Mouse (Mus musculus) midbrain, embryonic 13.5 days (tissue): ENCODE results near the gene Cradd. TPM values are rescaled to one million over a fixed set of nuclear protein-coding genes. Genes with fewer than 3 reads are reported as not detected.

ENCODE experiments used
- ATAC-seq: fragments of 200-750 bp; cut with Nextera tagmentation; 2 replicates; pipeline ENCODE4 v1.8.0; 2017; ENCODE audit warnings: mild to moderate bottlenecking, moderate TSS enrichment, moderate library complexity
- H3K27ac ChIP-seq: fragments of 300-500 bp; sonication (generic); 2 replicates; pipeline ENCODE4 v1.5.1; 2015; ENCODE audit warnings: inconsistent platforms, mild to moderate bottlenecking, moderate library complexity
- H3K27me3 ChIP-seq: fragments of 300-500 bp; sonication (generic); 2 replicates; pipeline ENCODE4 v1.6.1; 2015; ENCODE audit warnings: mild to moderate bottlenecking, inconsistent platforms
- H3K36me3 ChIP-seq: fragments of 300-500 bp; sonication (generic); 2 replicates; pipeline ENCODE4 v1.6.1; 2015; ENCODE audit warnings: mild to moderate bottlenecking, inconsistent platforms
- H3K4me1 ChIP-seq: fragments of 300-500 bp; sonication (generic); replicated peaks from 2 replicates; pipeline ENCODE4 v1.6.1; 2015; ENCODE audit warnings: inconsistent platforms
- H3K4me2 ChIP-seq: fragments of 300-500 bp; sonication (generic); replicated peaks from 2 replicates; pipeline ENCODE4 v1.6.1; 2015; ENCODE audit warnings: moderate library complexity, mild to moderate bottlenecking, inconsistent platforms
- H3K4me3 ChIP-seq: fragments of 300-500 bp; sonication (generic); replicated peaks from 2 replicates; pipeline ENCODE4 v1.5.1; 2015; ENCODE audit warnings: mild to moderate bottlenecking, inconsistent platforms
- H3K9ac ChIP-seq: fragments of 300-500 bp; sonication (generic); replicated peaks from 2 replicates; pipeline ENCODE4 v1.6.1; 2015; ENCODE audit warnings: mild to moderate bottlenecking, inconsistent platforms
- H3K9me3 ChIP-seq: fragments of 300-500 bp; sonication (generic); 2 replicates; pipeline ENCODE4 v1.6.1; 2016; ENCODE audit warnings: mild to moderate bottlenecking, inconsistent platforms
- WGBS: fragments of 180-500 bp; shearing (Covaris S2); methylation state at CpG from one replicate; pipeline ENCODE4 v1.1.7; 2015; 5-methylcytosine and 5-hydroxymethylcytosine counted together
- polyA plus RNA-seq: library from polyadenylated mRNA; unstranded; fragments of >200 nt; fragmentation: Nextera tagmentation; extraction: Ambion mirVana; gene quantifications from 2 replicates; pipeline ENCODE4 v1.2.1, GENCODE M21; 2015

The Cradd gene
- polyA plus RNA-seq, 1 experiment from 2014 or later, result 10.7 TPM

DNA sequence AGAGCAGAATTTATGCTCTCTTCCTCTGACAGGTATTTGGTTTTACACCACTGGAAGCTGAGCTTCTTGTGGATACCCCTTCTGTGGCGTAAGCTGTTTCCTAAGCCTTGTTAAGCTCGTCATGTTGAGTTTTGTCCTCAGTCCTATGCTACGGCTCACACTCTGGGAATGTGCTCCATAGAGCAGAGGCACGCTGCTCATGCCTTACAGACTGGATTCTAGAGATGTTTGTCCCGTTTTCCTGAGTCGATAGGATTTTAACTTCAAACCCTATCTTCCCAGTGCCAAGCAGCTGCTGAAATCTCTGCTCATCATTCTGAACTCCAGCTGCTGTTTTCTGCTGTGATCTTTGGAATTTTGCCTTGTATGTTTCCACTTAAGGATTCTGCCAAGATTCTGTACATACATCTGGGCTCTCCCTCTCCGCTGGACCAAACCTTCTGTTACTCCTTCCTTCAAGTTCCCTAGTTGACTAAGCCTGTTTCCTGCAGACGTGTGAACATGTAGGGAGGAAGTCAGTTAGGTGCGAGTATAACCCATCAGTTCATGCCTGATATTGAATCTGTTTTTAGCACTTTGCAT is 164.2 kb downstream of the Cradd start:
- H3K9ac ChIP-seq, result no peak overlapping the region
- ATAC-seq, result no peak
- H3K27me3 ChIP-seq, result no peaks in the 10 kb centered on the region
- no peak overlapping the region for H3K27ac ChIP-seq
- WGBS, result 76% methylated on average over 9 of the region's 9 CpGs
- H3K4me2 ChIP-seq, result no peak overlapping the region
- no peak overlapping the region for H3K4me3 ChIP-seq
- no peaks in the 10 kb centered on the region for H3K36me3 ChIP-seq
- H3K4me1 ChIP-seq, result no peaks in the 10 kb centered on the region
- no peaks in the 10 kb centered on the region for H3K9me3 ChIP-seq

- Histone ChIP-seq H3K9ac (no peak overlapping the region), H3K4me3 (no peak overlapping the region), H3K9me3 (no peaks in the 10 kb centered on the region), H3K4me2 (no peak overlapping the region), H3K4me1 (no peaks in the 10 kb centered on the region), H3K27ac (no peak overlapping the region), H3K27me3 (no peaks in the 10 kb centered on the region), H3K36me3 (no peaks in the 10 kb centered on the region)
- WGBS, result 96% methylated on average over 5 of the region's 7 CpGs
- ATAC-seq, result no peak
Observed at GRCm38 (mm10) chr10:95156410-95156809, 167.5 kb downstream of the Cradd start.

GRCm38 (mm10) chr10:95154675-95155074 is 169.3 kb downstream of the Cradd start:
- no peaks in the 10 kb centered on the region for H3K9me3 ChIP-seq
- H3K27ac ChIP-seq, result no peak overlapping the region
- WGBS, result 78% methylated on average over 1 of the region's 1 CpGs
- H3K27me3 ChIP-seq, result no peaks in the 10 kb centered on the region
- no peak overlapping the region for H3K4me2 ChIP-seq
- H3K4me3 ChIP-seq, result no peak overlapping the region
- no peaks in the 10 kb centered on the region for H3K4me1 ChIP-seq
- no peak overlapping the region for H3K9ac ChIP-seq
- no peaks in the 10 kb centered on the region for H3K36me3 ChIP-seq
- ATAC-seq, result no peak

DNA sequence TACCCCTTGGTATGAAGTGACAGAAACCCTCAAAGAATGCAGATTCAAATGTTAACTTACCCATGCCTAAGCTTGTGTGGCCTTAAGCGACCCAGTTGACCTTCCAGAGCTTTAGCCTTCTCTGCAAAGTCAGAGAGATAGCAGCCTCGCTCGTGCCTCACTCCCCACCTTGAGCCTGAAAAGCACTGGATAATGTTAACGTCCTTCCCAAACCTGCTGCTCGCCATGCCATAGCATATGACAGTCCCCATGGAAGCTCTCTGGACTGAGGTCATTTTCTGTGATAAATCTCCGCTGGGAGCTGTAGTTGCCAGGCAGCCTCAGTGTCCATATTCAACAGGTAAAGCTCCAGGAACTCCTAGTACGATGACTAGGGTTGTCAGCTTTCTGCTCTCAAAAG is 170.7 kb downstream of the Cradd start:
- Histone ChIP-seq H3K9ac (no peak overlapping the region), H3K27ac (no peak overlapping the region), H3K4me1 (no peaks in the 10 kb centered on the region), H3K9me3 (no peaks in the 10 kb centered on the region), H3K36me3 (no peaks in the 10 kb centered on the region), H3K4me3 (no peak overlapping the region), H3K27me3 (no peaks in the 10 kb centered on the region), H3K4me2 (no peak overlapping the region)
- ATAC-seq, result no peak
- WGBS, result 79% methylated on average over 7 of the region's 7 CpGs

DNA sequence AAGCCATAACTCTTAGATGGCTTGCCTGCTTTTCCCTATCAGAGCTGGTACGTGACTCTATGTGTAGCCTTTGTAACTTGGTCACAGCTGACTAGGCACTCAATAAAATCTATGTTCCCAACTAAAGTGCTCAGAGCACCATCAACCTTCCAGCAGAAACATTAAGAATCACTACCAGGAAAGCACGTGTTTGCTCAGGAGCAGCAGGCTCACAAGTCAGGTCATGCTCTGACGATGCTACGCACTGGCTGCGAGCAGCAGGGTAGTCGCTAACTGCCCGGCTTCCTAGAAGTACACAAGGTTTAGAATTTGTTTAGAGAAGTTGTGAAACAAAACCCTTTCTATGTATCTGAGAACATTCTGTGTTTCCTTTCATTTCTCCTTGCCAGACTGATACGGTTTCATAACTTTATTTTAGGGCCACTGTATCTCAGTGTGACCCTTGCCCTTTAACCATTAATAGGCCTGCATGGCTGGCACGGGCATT is 171.4 kb downstream of the Cradd start:
- H3K4me2 ChIP-seq, result no peak overlapping the region
- H3K4me3 ChIP-seq, result no peak overlapping the region
- no peaks in the 10 kb centered on the region for H3K36me3 ChIP-seq
- H3K27ac ChIP-seq, result no peak overlapping the region
- H3K27me3 ChIP-seq, result no peaks in the 10 kb centered on the region
- no peaks in the 10 kb centered on the region for H3K9me3 ChIP-seq
- no peak for ATAC-seq
- no peaks in the 10 kb centered on the region for H3K4me1 ChIP-seq
- WGBS, result 87% methylated on average over 9 of the region's 9 CpGs
- H3K9ac ChIP-seq, result no peak overlapping the region

DNA sequence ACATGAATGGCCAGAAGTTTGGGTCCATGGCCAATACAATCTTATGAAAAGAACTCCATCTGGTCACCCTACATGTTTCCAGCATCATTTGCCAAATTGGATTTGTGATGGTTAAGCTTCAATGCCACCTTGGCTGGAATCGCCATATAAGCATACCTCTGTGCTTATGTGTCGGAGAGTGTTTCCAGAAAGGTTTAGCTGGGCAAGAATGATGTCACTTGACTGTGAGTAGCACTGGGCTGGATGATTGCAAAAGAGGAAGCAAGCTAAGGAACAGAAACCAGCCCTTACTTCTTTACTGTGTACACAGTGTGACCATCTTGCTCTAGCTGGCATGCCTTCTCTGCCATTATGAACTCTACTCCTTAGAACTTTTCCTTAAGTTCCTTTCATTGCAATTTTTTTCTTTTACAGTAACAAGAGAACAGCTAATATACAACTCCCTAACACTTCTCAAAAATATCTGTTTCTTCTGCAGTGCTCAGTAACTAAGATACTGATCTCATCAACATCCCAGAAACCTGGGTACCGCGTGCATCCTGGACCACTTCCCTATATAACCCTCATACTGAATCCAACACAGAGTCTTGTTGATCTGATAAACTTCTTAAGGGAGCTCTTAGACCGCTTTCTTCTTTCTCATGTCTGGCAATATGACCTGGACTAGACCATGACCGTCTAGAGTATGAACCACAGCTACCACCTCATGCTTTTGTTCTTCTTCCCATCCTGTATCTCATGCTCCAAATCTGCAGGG is 172.7 kb downstream of the Cradd start:
- Histone ChIP-seq H3K27ac (no peak overlapping the region), H3K4me3 (no peak overlapping the region), H3K9me3 (no peaks in the 10 kb centered on the region), H3K27me3 (no peaks in the 10 kb centered on the region), H3K9ac (no peak overlapping the region), H3K36me3 (no peaks in the 10 kb centered on the region), H3K4me1 (0 out of 2 replicates have a peak, but pooled peaks cover 9% of the 10 kb centered on the region), H3K4me2 (no peak overlapping the region)
- WGBS, result 94% methylated on average over 6 of the region's 6 CpGs
- no peak for ATAC-seq

DNA sequence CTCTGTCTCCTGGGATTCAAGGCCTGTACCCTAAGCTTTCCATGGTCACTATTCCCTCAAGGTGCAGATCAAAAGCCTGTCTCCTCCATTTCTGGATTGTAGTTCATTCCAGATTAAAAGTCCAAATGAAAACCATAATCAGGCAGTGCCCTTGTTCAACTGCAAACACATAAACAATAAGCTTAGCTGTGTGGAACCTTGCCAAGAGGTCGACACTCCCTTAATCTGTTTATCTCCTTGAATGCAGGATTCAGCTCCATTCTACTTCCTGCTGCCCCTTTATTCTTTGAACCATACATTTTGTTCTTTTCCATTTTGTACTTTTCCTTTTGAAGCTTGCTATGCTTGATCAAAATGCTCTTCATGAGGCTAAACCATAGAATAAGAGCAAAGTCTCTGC is 174.3 kb downstream of the Cradd start:
- Histone ChIP-seq H3K9ac (no peak overlapping the region), H3K27me3 (no peaks in the 10 kb centered on the region), H3K9me3 (no peaks in the 10 kb centered on the region), H3K4me1 (peaks cover 20% of the 10 kb centered on the region), H3K36me3 (no peaks in the 10 kb centered on the region), H3K27ac (no peak overlapping the region), H3K4me2 (no peak overlapping the region), H3K4me3 (no peak overlapping the region)
- ATAC-seq, result no peak
- WGBS, result 13% methylated on average over 1 of the region's 1 CpGs

DNA sequence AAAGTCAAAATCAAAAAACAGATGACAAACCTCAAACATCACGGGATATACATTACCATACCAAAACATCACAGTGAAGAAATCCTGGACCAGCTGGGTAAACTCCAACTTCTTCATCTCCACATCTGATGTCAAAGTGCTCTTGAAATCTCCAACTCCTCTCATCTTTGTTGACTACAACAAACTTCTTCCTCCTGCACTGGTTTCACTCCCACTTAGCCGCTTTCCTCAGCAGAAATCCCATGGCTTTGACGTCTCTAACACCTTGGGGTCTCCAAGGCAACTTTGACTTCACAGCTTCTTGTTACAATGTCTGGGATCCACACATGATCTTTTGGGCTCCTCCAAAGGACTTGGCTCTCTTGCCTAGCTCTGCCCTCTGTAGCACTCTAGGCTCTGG is 175.3 kb downstream of the Cradd start:
- no peaks in the 10 kb centered on the region for H3K9me3 ChIP-seq
- H3K27me3 ChIP-seq, result no peaks in the 10 kb centered on the region
- H3K36me3 ChIP-seq, result no peaks in the 10 kb centered on the region
- H3K27ac ChIP-seq, result no peak overlapping the region
- no peak overlapping the region for H3K9ac ChIP-seq
- 97% methylated on average over 3 of the region's 3 CpGs for WGBS
- ATAC-seq, result no peak
- no peak overlapping the region for H3K4me3 ChIP-seq
- H3K4me1 ChIP-seq, result peaks cover 30% of the 10 kb centered on the region
- no peak overlapping the region for H3K4me2 ChIP-seq

GRCm38 (mm10) chr10:95147136-95147901 is 176.6 kb downstream of the Cradd start:
- no peak for ATAC-seq
- WGBS, result 90% methylated on average over 6 of the region's 6 CpGs
- H3K27ac ChIP-seq, result no peak overlapping the region

DNA sequence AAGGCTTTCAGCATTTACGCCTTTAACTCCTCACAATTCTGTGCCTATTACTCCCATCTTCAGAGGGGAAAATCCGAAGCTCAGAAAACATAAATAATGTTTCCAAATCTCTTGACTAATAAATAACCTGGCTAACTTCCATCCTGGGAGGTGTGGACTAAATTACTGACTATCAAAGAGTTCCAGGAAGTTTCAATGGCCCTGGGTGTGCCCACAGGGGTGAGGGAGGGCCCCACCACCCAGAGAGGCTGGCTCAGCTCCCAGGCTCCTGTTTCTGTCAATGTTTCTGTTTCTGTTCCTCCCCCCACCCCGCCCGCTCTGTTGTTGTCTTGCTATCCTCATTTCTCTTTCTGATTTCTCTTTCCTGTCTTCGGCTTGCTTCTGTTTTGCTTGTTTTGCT is 177.4 kb downstream of the Cradd start:
- Histone ChIP-seq H3K27ac (no peak overlapping the region), H3K9me3 (no peaks in the 10 kb centered on the region), H3K36me3 (no peaks in the 10 kb centered on the region), H3K27me3 (no peaks in the 10 kb centered on the region), H3K4me2 (no peak overlapping the region), H3K4me3 (no peak overlapping the region), H3K4me1 (peaks cover 42% of the 10 kb centered on the region), H3K9ac (no peak overlapping the region)
- ATAC-seq, result no peak
- WGBS, result 86% methylated on average over 5 of the region's 5 CpGs

More at GRCm38 (mm10) chr10:95147136-95147901, 176.6 kb downstream of the Cradd start:
- Histone ChIP-seq H3K36me3 (no peaks in the 10 kb centered on the region), H3K9ac (no peak overlapping the region), H3K27me3 (no peaks in the 10 kb centered on the region), H3K4me1 (peaks cover 42% of the 10 kb centered on the region), H3K4me2 (no peak overlapping the region), H3K9me3 (no peaks in the 10 kb centered on the region), H3K4me3 (no peak overlapping the region)

DNA sequence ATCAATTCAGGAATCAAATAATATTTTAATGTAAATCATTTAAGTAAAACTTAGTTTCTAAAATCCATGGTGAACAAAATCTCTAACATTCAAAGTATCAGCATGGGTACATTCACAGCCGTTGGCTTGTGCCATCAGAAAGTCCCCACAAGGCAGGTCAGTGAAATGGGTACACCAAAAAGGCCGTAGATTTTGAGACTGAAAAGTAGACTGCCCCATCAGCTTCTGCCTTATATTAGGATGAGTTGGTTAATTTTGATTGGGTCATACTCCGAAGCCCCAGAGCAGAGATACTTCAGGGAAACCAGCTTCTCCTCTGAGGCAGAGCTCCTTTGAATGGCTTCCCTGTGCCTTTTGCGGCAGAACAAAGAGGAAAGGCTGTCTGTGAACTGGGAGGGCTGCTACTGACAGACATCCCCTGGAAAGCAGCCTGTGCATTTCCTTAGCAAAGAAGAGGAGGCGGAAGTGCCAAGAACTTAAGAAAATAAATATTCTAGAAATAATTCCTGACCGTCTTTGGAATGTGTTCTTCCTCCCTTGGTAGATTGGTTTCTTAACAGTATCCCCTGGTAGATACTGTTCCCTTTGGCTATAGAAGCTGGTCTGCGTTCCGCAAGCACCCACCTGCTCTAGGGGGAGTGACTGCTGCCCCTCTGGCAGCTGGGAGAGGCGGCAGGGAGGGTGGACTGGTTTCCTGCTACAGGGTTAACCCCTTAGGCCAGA is 178.6 kb downstream of the Cradd start:
- H3K4me2 ChIP-seq, result no peak overlapping the region
- H3K27ac ChIP-seq, result peak overlapping the region; percentile 60
- no peaks in the 10 kb centered on the region for H3K9me3 ChIP-seq
- H3K27me3 ChIP-seq, result no peaks in the 10 kb centered on the region
- no peak for ATAC-seq
- no peaks in the 10 kb centered on the region for H3K36me3 ChIP-seq
- no peak overlapping the region for H3K9ac ChIP-seq
- 27% methylated on average over 9 of the region's 9 CpGs for WGBS
- H3K4me3 ChIP-seq, result no peak overlapping the region
- peaks cover 42% of the 10 kb centered on the region for H3K4me1 ChIP-seq
